Mouse (Mus musculus) Patski (cell line): Measurements from ENCODE around the gene Ccr8. TPM values are rescaled to one million over a fixed set of nuclear protein-coding genes. Genes with fewer than 3 reads are reported as not detected.

Experiments used
- ATAC-seq: fragments of 100-300 bp; one replicate; pipeline ENCODE4 v1.8.0; 2021
- CTCF ChIA-PET: fragments of 350-600 bp; sonication (Branson Sonifier 250); formaldehyde crosslinking; loops from one replicate; lab custom pipeline; 2022; ENCODE audit warnings: inconsistent platforms; lab: Charles Lee
- POLR2A ChIA-PET: fragments of 350-600 bp; sonication (Branson Sonifier 250); formaldehyde crosslinking; loops from one replicate; lab custom pipeline; 2022; ENCODE audit warnings: antibody characterized with exemption, inconsistent platforms; lab: Charles Lee
- DNase-seq: peaks from one replicate; pipeline ENCODE4 v3.0.0-alpha.2; 2011; ENCODE audit warnings: low read depth, low spot score
- H3K27me3 ChIP-seq: fragments of 371-371 bp; one replicate; pipeline ENCODE4 v1.5.1; 2021
- CTCF ChIP-seq: fragments of 100-300 bp; IDR thresholded peaks from one replicate; pipeline ENCODE4 v1.5.1; 2021
- in situ Hi-C: fragments of 300-500 bp; cut with MboI; formaldehyde crosslinking; loops from 3 replicates; pipeline ENCODE4 v1.11.1; 2018; ENCODE audit warnings: low pct_unique_long_range_greater_than_20kb, mixed read lengths
- polyA plus RNA-seq: library from polyadenylated mRNA; unstranded; gene quantifications from one replicate; pipeline ENCODE4 v1.2.3, GENCODE M21; 2021

Ccr8 gene
- polyA plus RNA-seq: not detected

DNA sequence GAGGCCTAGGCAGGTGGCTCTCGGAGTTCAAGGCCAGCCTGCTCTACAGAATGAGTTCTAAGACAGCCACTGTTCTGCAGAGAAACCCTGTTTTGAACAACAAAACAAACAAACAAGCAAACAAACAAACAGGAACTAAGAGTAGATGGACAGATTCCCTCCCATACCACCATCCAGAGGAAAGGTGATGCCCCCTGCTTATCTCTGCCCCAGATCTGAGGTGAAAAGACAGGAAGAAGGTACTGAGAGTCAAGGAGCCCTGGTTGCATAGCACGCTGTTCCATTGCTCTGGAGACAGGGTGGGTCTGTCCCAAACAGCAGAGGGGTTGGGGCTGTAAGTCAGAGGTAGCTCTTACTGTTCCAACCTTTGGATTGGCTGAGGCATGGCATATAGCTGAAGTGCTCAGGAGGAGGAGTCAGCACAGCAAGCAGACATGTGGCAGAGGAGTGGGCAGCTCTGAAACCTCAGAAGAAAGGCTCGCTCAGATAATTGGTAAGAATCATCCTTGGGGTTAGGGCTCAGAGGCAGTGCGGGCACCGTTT, at the start of gene Ccr8:
Gene Ccr8, plus strand, starts transcription at position 419 of the 543 bp plus-strand sequence.
- ChIA-PET CTCF (no interaction called here), POLR2A (no interaction called here)
- TF ChIP-seq CTCF: no peak
- no peak for ATAC-seq
- H3K27me3 ChIP-seq: peaks cover 8% of the 10 kb centered on the region
- no peak for DNase-seq
- in situ Hi-C loops: no loop called here

DNA sequence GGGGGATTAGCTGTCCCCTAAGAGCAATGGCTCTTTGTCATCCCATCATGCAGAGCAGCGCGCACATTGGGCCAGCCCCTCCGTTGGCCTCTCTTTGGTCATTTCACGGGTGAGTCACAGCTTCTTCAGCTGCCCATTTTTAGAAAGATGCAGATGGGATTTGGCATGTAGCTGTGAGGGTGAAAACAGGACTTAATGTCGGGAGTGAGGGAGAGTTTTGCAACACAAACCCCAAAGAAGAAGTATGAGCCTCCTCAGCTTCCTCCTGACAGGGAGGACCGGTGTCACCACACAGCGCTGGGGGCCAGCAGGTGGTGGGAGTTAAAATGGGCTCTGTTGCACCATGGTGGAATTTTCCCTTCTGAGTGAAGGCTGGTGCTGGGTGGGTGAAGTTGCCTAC, 48.8 kb upstream of the Ccr8 start:
- TF ChIP-seq CTCF: no peak
- POLR2A ChIA-PET: no interaction called here
- in situ Hi-C loops: no loop called here

GRCm38 (mm10) chr9:120048495-120048894, 43.4 kb upstream of the Ccr8 start:
- DNase-seq (no peak), ATAC-seq (no peak)
- no peaks in the 10 kb centered on the region for H3K27me3 ChIP-seq
- in situ Hi-C loops: no loop called here
- TF ChIP-seq CTCF: no peak
- ChIA-PET POLR2A (no interaction called here), CTCF (interaction anchor here (1.0 to 2.7 kb wide), 3 partner anchors 15 to 24 kb away, joined by 3 to 8 read pairs (median 3); no protein-coding TSS in a partner anchor)

More for the DNA sequence above, 48.8 kb upstream of the Ccr8 start:
- DNase-seq (no peak), ATAC-seq (no peak)
- no peaks in the 10 kb centered on the region for H3K27me3 ChIP-seq
- CTCF ChIA-PET: interaction anchor here (1.4 kb wide), 1 partner anchor 9 kb away, joined by 3 read pairs; no protein-coding TSS in a partner anchor

DNA sequence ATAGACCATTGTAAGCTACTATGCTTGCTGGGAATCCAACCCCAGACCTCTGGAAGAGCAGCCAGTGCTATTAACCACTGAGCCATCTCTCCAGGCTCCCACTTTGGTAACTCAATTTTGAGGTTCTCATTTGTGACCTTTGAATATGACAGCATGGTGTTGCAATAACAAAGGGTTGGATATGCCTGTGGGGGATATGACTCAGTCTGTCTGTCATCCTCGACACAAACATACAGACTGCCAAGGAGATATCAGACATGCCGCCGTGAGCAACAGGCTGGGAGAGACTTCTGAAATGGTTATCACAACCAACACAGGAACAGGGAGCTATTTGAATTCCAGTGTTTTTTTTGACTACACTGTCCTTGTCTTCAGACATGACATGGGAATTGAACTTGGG, 42.5 kb upstream of the Ccr8 start:
- ChIA-PET CTCF (interaction anchor here (2.7 kb wide), 1 partner anchor 24 kb away, joined by 8 read pairs; no protein-coding TSS in a partner anchor), POLR2A (interaction anchor here (0.6 kb wide), 1 partner anchor 57 kb away, joined by 4 read pairs; no protein-coding TSS in a partner anchor)
- no peak for TF ChIP-seq CTCF
- DNase-seq (peak; percentile 15), ATAC-seq (no peak)
- in situ Hi-C loops: no loop called here
- no peaks in the 10 kb centered on the region for H3K27me3 ChIP-seq

GRCm38 (mm10) chr9:120054545-120055277, 37.2 kb upstream of the Ccr8 start:
- TF ChIP-seq CTCF: no peak
- no peak for DNase-seq
- in situ Hi-C loops: no loop called here
- ChIA-PET CTCF (no interaction called here), POLR2A (no interaction called here)
- H3K27me3 ChIP-seq: no peaks in the 10 kb centered on the region
- no peak for ATAC-seq

DNA sequence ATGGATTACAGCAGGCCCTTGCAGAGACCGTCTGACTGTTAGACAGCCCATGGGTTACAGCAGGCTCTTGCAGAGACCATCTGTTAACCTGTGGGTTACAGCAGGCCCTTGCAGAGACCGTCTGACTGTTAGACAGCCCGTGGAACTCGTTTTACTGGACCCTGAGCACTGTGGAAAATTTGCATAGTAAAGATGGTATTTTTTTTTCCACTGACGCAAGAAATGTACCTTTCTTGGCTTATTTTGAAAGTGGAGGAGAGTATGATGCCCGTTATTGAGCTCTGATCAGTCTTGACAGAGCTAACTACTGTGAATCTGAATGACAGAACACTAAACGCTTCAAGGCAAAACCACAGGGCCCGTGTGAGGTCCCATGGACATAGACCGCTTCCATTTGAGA, 35.7 kb upstream of the Ccr8 start:
- no peaks in the 10 kb centered on the region for H3K27me3 ChIP-seq
- no peak for ATAC-seq
- CTCF ChIA-PET: interaction anchor here (1.5 kb wide), 1 partner anchor 29 kb away, joined by 3 read pairs; no protein-coding TSS in a partner anchor
- in situ Hi-C loops: no loop called here
- no peak for DNase-seq
- no peak for TF ChIP-seq CTCF
- POLR2A ChIA-PET: no interaction called here

DNA sequence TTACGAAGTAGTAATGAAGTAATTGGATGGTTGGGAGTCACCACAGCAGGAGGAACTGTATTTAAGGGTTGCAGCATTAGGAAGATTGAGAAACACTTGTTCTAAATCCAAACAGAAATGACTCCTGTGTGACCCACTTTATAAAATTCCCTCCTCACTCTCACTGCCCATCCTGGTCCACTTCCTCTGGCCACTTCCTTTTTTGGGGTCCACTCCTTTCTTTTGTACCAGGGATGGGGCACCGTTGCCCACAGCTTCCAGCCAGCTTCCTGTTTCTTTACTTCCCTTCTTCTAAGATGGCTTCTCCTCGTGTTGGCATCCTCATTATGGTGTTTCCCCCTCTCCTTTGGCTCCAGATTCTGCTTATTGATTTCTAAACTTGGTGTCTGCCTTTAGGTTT, 33.2 kb upstream of the Ccr8 start:
- TF ChIP-seq CTCF: no peak
- ChIA-PET CTCF (interaction anchor here (1.6 kb wide), 1 partner anchor 14 kb away, joined by 4 read pairs; no protein-coding TSS in a partner anchor), POLR2A (no interaction called here)
- no peak for DNase-seq
- no peaks in the 10 kb centered on the region for H3K27me3 ChIP-seq
- in situ Hi-C loops: no loop called here
- ATAC-seq: no peak

GRCm38 (mm10) chr9:120064317-120064716, 27.6 kb upstream of the Ccr8 start:
- ATAC-seq (peak; percentile 60), DNase-seq (peak; percentile 58)
- H3K27me3 ChIP-seq: peaks cover 3% of the 10 kb centered on the region
- ChIA-PET POLR2A (no interaction called here), CTCF (interaction anchor here (1.5 to 2.8 kb wide), 2 partner anchors 9 to 34 kb away, joined by 3 to 13 read pairs; no protein-coding TSS in a partner anchor)
- no peak for TF ChIP-seq CTCF
- in situ Hi-C loops: no loop called here

- ATAC-seq (no peak), DNase-seq (no peak)
- peaks cover 3% of the 10 kb centered on the region for H3K27me3 ChIP-seq
- CTCF ChIA-PET: interaction anchor here (1.6 kb wide), 1 partner anchor 20 kb away, joined by 3 read pairs; no protein-coding TSS in a partner anchor
- no peak for TF ChIP-seq CTCF
- POLR2A ChIA-PET: no interaction called here
- in situ Hi-C loops: no loop called here
Measured at GRCm38 (mm10) chr9:120067609-120068008, 24.3 kb upstream of the Ccr8 start.

GRCm38 (mm10) chr9:120068047-120068446, 23.9 kb upstream of the Ccr8 start:
- H3K27me3 ChIP-seq: peaks cover 3% of the 10 kb centered on the region
- CTCF ChIA-PET: interaction anchor here (1.2 to 1.6 kb wide), 2 partner anchors 20 to 41 kb away, joined by 3 to 4 read pairs; no protein-coding TSS in a partner anchor
- no peak for TF ChIP-seq CTCF
- DNase-seq: no peak
- no peak for ATAC-seq
- in situ Hi-C loops: no loop called here
- POLR2A ChIA-PET: interaction anchor here (1.1 kb wide), 1 partner anchor 32 kb away, joined by 13 read pairs; no protein-coding TSS in a partner anchor
